Mouse (Mus musculus) bone marrow macrophage, adult 2 months (primary cell): Measurements from ENCODE around the gene Gm28042.

Source experiments
- CTCF ChIP-seq: IDR thresholded peaks from 2 replicates; pipeline ENCODE4 v1.5.1; 2012; ENCODE audit warnings: low read depth, mild to moderate bottlenecking, low read length, moderate library complexity
- POLR2A ChIP-seq: IDR thresholded peaks from 2 replicates; pipeline ENCODE4 v1.6.1; 2012; ENCODE audit warnings: mild to moderate bottlenecking, low read depth, low read length, borderline replicate concordance

GRCm38 (mm10) chr2:120051405-120051804 is 24.1 kb downstream of the Gm28042 start:
- TF ChIP-seq CTCF, result no peak
- TF ChIP-seq POLR2A, result no peak
